Mouse (Mus musculus) right cerebral cortex, adult 18-20 months (tissue): ENCODE data around the gene Slc25a31.

Experiments used
- DNase-seq: peaks from one replicate; pipeline ENCODE4 v3.0.0; 2022; ENCODE audit warnings: mixed read lengths

The Slc25a31 gene

GRCm38 (mm10) chr3:40708655-40709054 is at the start of gene Slc25a31:
Gene Slc25a31, plus strand, starts transcription at chr3:40708855.
- DNase-seq = no peak

GRCm38 (mm10) chr3:40660231-40660630 is 48.4 kb upstream of the Slc25a31 start:
- no peak for DNase-seq

- DNase-seq = no peak
These were observed 42.5 kb upstream of the Slc25a31 start for GRCm38 (mm10) chr3:40666109-40666508.

- no peak for DNase-seq
These were observed 41.6 kb upstream of the Slc25a31 start for GRCm38 (mm10) chr3:40666861-40667719.

GRCm38 (mm10) chr3:40668889-40669288 is 39.8 kb upstream of the Slc25a31 start:
- no peak for DNase-seq

GRCm38 (mm10) chr3:40669395-40669794 is 39.3 kb upstream of the Slc25a31 start:
- DNase-seq = no peak

- DNase-seq = no peak
These were observed 35.1 kb upstream of the Slc25a31 start for GRCm38 (mm10) chr3:40673515-40673914.

GRCm38 (mm10) chr3:40674873-40675405 is 33.7 kb upstream of the Slc25a31 start:
- no peak for DNase-seq

- no peak for DNase-seq
These were observed 29.8 kb upstream of the Slc25a31 start for GRCm38 (mm10) chr3:40678856-40679255.

- peak; percentile 19 for DNase-seq
These were observed 26.3 kb upstream of the Slc25a31 start for GRCm38 (mm10) chr3:40682404-40682803.

- no peak for DNase-seq
These were observed 25.5 kb upstream of the Slc25a31 start for GRCm38 (mm10) chr3:40683171-40683570.

GRCm38 (mm10) chr3:40685855-40686515 is 22.7 kb upstream of the Slc25a31 start:
- no peak for DNase-seq

- DNase-seq = no peak
These were observed 21.8 kb upstream of the Slc25a31 start for GRCm38 (mm10) chr3:40686836-40687235.

GRCm38 (mm10) chr3:40687588-40687987 is 21.1 kb upstream of the Slc25a31 start:
- no peak for DNase-seq

- no peak for DNase-seq
These were observed 17.1 kb upstream of the Slc25a31 start for GRCm38 (mm10) chr3:40691566-40691965.

- DNase-seq = no peak
These were observed 15.2 kb upstream of the Slc25a31 start for GRCm38 (mm10) chr3:40693435-40693834.

- DNase-seq = no peak
These were observed 14.7 kb upstream of the Slc25a31 start for GRCm38 (mm10) chr3:40693960-40694359.

GRCm38 (mm10) chr3:40694438-40694837 is 14.2 kb upstream of the Slc25a31 start:
- DNase-seq = no peak

- DNase-seq = no peak
These were observed 13.5 kb upstream of the Slc25a31 start for GRCm38 (mm10) chr3:40695162-40695561.

GRCm38 (mm10) chr3:40698834-40699233 is 9.8 kb upstream of the Slc25a31 start:
- DNase-seq = no peak

- no peak for DNase-seq
These were observed 3.7 kb upstream of the Slc25a31 start for GRCm38 (mm10) chr3:40704816-40705430.

- DNase-seq = no peak
These were observed 7.4 kb downstream of the Slc25a31 start for GRCm38 (mm10) chr3:40716056-40716455.

- no peak for DNase-seq
These were observed 10.4 kb downstream of the Slc25a31 start for GRCm38 (mm10) chr3:40719022-40719421.
